Mouse (Mus musculus) heart, adult 2 months (tissue): ENCODE data around the gene Aqp12. TPM values are rescaled to one million over a fixed set of nuclear protein-coding genes. Genes with fewer than 3 reads are reported as not detected.

ENCODE experiments used
- DNase-seq, 2 experiments: peaks; one replicate each; pipeline ENCODE4 v3.0.0; 2021
- H3K27ac ChIP-seq: fragments of 200-600 bp; 2 replicates; pipeline ENCODE4 v1.8.1; 2022
- H3K27me3 ChIP-seq: fragments of 200-500 bp; 2 replicates; pipeline ENCODE4 v1.6.1; 2012; ENCODE audit warnings: mild to moderate bottlenecking, low read length, inconsistent platforms, mixed read lengths; ENCODE audit not compliant: control insufficient read depth, insufficient read depth
- H3K36me3 ChIP-seq: fragments of 200-500 bp; 2 replicates; pipeline ENCODE4 v1.6.1; 2012; ENCODE audit warnings: low read length, inconsistent platforms; ENCODE audit not compliant: control insufficient read depth, insufficient read depth
- H3K4me1 ChIP-seq: fragments of 200-500 bp; 2 replicates; pipeline ENCODE4 v1.6.1; 2011; ENCODE audit warnings: low read length; ENCODE audit not compliant: control insufficient read depth, insufficient read depth
- H3K4me3 ChIP-seq: fragments of 200-600 bp; 2 replicates; pipeline ENCODE4 v1.8.1; 2022
- H3K79me2 ChIP-seq: fragments of 200-500 bp; replicated peaks from 2 replicates; pipeline ENCODE4 v1.6.1; 2012; ENCODE audit warnings: mild to moderate bottlenecking, inconsistent platforms, low read length, moderate library complexity, mixed read lengths; ENCODE audit not compliant: control insufficient read depth, insufficient read depth
- H3K9ac ChIP-seq: fragments of 200-500 bp; 2 replicates; pipeline ENCODE4 v1.6.1; 2012; ENCODE audit warnings: low read depth, mild to moderate bottlenecking, control low read depth, inconsistent platforms, low read length, mixed read lengths
- CTCF ChIP-seq: fragments of 200-600 bp; IDR thresholded peaks from 2 replicates; pipeline ENCODE4 v1.8.1; 2022; ENCODE audit warnings: antibody characterized with exemption, mild to moderate bottlenecking, moderate library complexity
- EP300 ChIP-seq: fragments of 200-500 bp; IDR thresholded peaks from 2 replicates; pipeline ENCODE4 v1.6.1; 2011; ENCODE audit warnings: low read depth, low read length, control low read depth; ENCODE audit not compliant: insufficient read depth
- POLR2A ChIP-seq: fragments of 200-500 bp; IDR thresholded peaks from 2 replicates; pipeline ENCODE4 v1.6.1; 2011; ENCODE audit warnings: mild to moderate bottlenecking, low read depth, low read length, control low read depth; ENCODE audit not compliant: insufficient read depth
- WGBS: fragments of 180-500 bp; shearing (Covaris S2); methylation state at CpG from one replicate; pipeline ENCODE4 v1.1.7; 2018; 5-methylcytosine and 5-hydroxymethylcytosine counted together
- intact Hi-C: fragments of 180-260 bp; cut with DNase I; formaldehyde crosslinking; loops from one replicate; pipeline ENCODE4 v1.15.1; 2025
- polyA plus RNA-seq: library from polyadenylated mRNA; depleted of rRNA; stranded (reverse); fragments of >200 nt; gene quantifications from 2 replicates; pipeline ENCODE4 v1.2.3, GENCODE M21; 2012
- total RNA-seq, 2 experiments: library from RNA; stranded (reverse); gene quantifications; 2 replicates each; pipeline ENCODE4 v1.2.3; 2021

Aqp12 gene
- total and polyA plus RNA-seq, 3 experiments = not detected

GRCm38 (mm10) chr1:92976141-92976566, 30.0 kb upstream of the Aqp12 start:
- Histone ChIP-seq H3K79me2 (no peaks in the 10 kb centered on the region), H3K36me3 (no peaks in the 10 kb centered on the region), H3K27ac (no peak overlapping the region), H3K4me3 (no peak overlapping the region), H3K9ac (no peak overlapping the region), H3K27me3 (no peaks in the 10 kb centered on the region), H3K4me1 (peaks cover 8% of the 10 kb centered on the region)
- intact Hi-C loops = no loop called here
- TF ChIP-seq EP300 (no peak), CTCF (no peak), POLR2A (no peak)
- WGBS = 51% methylated on average over 6 of the region's 6 CpGs
- DNase-seq = peak; percentile 47 to 48

GRCm38 (mm10) chr1:92978645-92979044, 27.5 kb upstream of the Aqp12 start:
- no peak for TF ChIP-seq POLR2A
- no peak for TF ChIP-seq EP300
- TF ChIP-seq CTCF = no peak
- Histone ChIP-seq H3K4me1 (peaks cover 11% of the 10 kb centered on the region), H3K4me3 (no peak overlapping the region), H3K27ac (no peak overlapping the region), H3K9ac (no peak overlapping the region), H3K27me3 (no peaks in the 10 kb centered on the region), H3K36me3 (no peaks in the 10 kb centered on the region), H3K79me2 (no peaks in the 10 kb centered on the region)
- 46% methylated on average over 7 of the region's 7 CpGs for WGBS
- intact Hi-C loops = no loop called here
- peak; percentile 21 to 30 for DNase-seq

- no peak overlapping the region for H3K4me3 ChIP-seq
- WGBS = 41% methylated on average over 11 of the region's 11 CpGs
- H3K27me3 ChIP-seq = no peaks in the 10 kb centered on the region
- no peaks in the 10 kb centered on the region for H3K36me3 ChIP-seq
- H3K79me2 ChIP-seq = no peaks in the 10 kb centered on the region
- peak in 1 of 2 experiments; percentile 30 for DNase-seq
- TF ChIP-seq EP300 (no peak), POLR2A (no peak), CTCF (no peak)
- H3K27ac ChIP-seq = no peak overlapping the region
- H3K9ac ChIP-seq = no peak overlapping the region
- H3K4me1 ChIP-seq = peaks cover 11% of the 10 kb centered on the region
- intact Hi-C loops = no loop called here
These were observed 27.0 kb upstream of the Aqp12 start for GRCm38 (mm10) chr1:92979073-92979602.

- WGBS = 60% methylated on average over 7 of the region's 7 CpGs
- TF ChIP-seq EP300 (peak; percentile 90), POLR2A (peak; percentile 37; the same call in 1 of the 2 replicates), CTCF (no peak)
- no peak overlapping the region for H3K4me3 ChIP-seq
- no peaks in the 10 kb centered on the region for H3K79me2 ChIP-seq
- no peaks in the 10 kb centered on the region for H3K27me3 ChIP-seq
- DNase-seq = peak; percentile 64 to 83
- no peaks in the 10 kb centered on the region for H3K36me3 ChIP-seq
- peak overlapping the region; percentile 80 for H3K27ac ChIP-seq
- H3K4me1 ChIP-seq = peaks cover 11% of the 10 kb centered on the region
- H3K9ac ChIP-seq = no peak overlapping the region
- intact Hi-C loops = loop anchor here (2.0 kb wide), 1 partner anchor 24 kb away; no protein-coding TSS in a partner anchor
These were observed 24.9 kb upstream of the Aqp12 start for GRCm38 (mm10) chr1:92981056-92981845.

- 95% methylated on average over 17 of the region's 17 CpGs for WGBS
- no peaks in the 10 kb centered on the region for H3K79me2 ChIP-seq
- H3K4me3 ChIP-seq = no peak overlapping the region
- TF ChIP-seq POLR2A (no peak), CTCF (no peak)
- DNase-seq = peak in 1 of 2 experiments; percentile 16
- no peaks in the 10 kb centered on the region for H3K36me3 ChIP-seq
- H3K27me3 ChIP-seq = no peaks in the 10 kb centered on the region
- no peak overlapping the region for H3K9ac ChIP-seq
- H3K27ac ChIP-seq = no peak overlapping the region
- H3K4me1 ChIP-seq = peaks cover 10% of the 10 kb centered on the region
- intact Hi-C loops = no loop called here
These were observed 23.1 kb upstream of the Aqp12 start for GRCm38 (mm10) chr1:92982931-92983605.

- no peaks in the 10 kb centered on the region for H3K36me3 ChIP-seq
- H3K79me2 ChIP-seq = no peaks in the 10 kb centered on the region
- H3K27ac ChIP-seq = no peak overlapping the region
- WGBS = 85% methylated on average over 5 of the region's 5 CpGs
- intact Hi-C loops = no loop called here
- peaks cover 9% of the 10 kb centered on the region for H3K4me1 ChIP-seq
- TF ChIP-seq CTCF (peak; percentile 36), POLR2A (no peak)
- H3K9ac ChIP-seq = no peak overlapping the region
- peak in 1 of 2 experiments; percentile 13 for DNase-seq
- no peak overlapping the region for H3K4me3 ChIP-seq
- H3K27me3 ChIP-seq = no peaks in the 10 kb centered on the region
These were observed 21.1 kb upstream of the Aqp12 start for GRCm38 (mm10) chr1:92984999-92985398.
